Mouse (Mus musculus): ENCODE results near the gene Fxyd7. TPM values are rescaled to one million over a fixed set of nuclear protein-coding genes. Genes with fewer than 3 reads are reported as not detected.

Gene Fxyd7
- polyA plus RNA-seq, 1 experiment from 2014 or later: 1.1 TPM

- Histone ChIP-seq H3K36me3 (ENCODE audit: control insufficient read depth, insufficient read depth) (no peaks in the 10 kb centered on the region), H3K4me1 (ENCODE audit: control insufficient read depth, insufficient read depth, low read length) (peaks cover 11% of the 10 kb centered on the region), H3K27ac (ENCODE audit: low read length) (no peak overlapping the region), H3K9ac (ENCODE audit: low read length) (no peak overlapping the region), H3K9me3 (replicated peaks; ENCODE audit: control insufficient read depth, low read length) (no peaks in the 10 kb centered on the region), H3K4me3 (ENCODE audit: low read length) (no peak overlapping the region), H3K27me3 (ENCODE audit: control insufficient read depth, insufficient read depth, low read length) (peaks cover 9% of the 10 kb centered on the region), H3K4me2 (ENCODE audit: low read depth, low read length) (no peak overlapping the region)
- no peak for ATAC-seq (replicated peaks; ENCODE audit: extremely low read depth, insufficient read depth, low FRiP score)
- 62% methylated on average over 2 of the region's 2 CpGs for WGBS
Measured at GRCm38 (mm10) chr7:31037675-31038074, 13.6 kb downstream of the Fxyd7 start.

DNA sequence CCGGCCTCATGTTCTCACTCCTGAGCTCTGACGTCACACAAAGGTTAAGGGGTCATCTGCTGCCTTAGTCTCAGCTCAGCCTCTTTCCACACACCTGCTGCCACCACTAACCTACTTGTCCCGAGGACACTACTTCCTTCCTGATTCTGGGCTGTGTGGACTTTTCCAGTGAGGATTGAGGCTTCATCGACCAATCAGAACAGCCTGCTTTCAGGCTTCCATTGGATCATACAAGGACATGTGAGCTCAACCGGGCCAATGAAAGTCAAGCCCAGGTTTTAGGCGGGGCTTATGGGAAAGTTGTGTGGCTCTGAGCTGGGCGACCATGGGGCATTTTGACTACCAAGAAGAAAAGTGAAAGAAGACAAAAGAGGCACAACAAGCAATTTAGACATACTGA is 14.3 kb downstream of the Fxyd7 start:
- peaks cover 5% of the 10 kb centered on the region for H3K4me1 ChIP-seq (ENCODE audit: control insufficient read depth, insufficient read depth, low read length)
- H3K4me3 ChIP-seq (ENCODE audit: low read length): no peak overlapping the region
- H3K9ac ChIP-seq (ENCODE audit: low read length): no peak overlapping the region
- 75% methylated on average over 7 of the region's 7 CpGs for WGBS
- no peak for ATAC-seq (replicated peaks; ENCODE audit: extremely low read depth, insufficient read depth, low FRiP score)
- peaks cover 6% of the 10 kb centered on the region; the same call in 1 of the 2 replicates for H3K27me3 ChIP-seq (ENCODE audit: control insufficient read depth, insufficient read depth, low read length)
- H3K9me3 ChIP-seq (replicated peaks; ENCODE audit: control insufficient read depth, low read length): no peaks in the 10 kb centered on the region
- no peaks in the 10 kb centered on the region for H3K36me3 ChIP-seq (ENCODE audit: control insufficient read depth, insufficient read depth)
- no peak overlapping the region for H3K4me2 ChIP-seq (ENCODE audit: low read depth, low read length)
- no peak overlapping the region for H3K27ac ChIP-seq (ENCODE audit: low read length)

GRCm38 (mm10) chr7:31035291-31035690 is 16.0 kb downstream of the Fxyd7 start:
- Histone ChIP-seq H3K4me3 (ENCODE audit: low read length) (no peak overlapping the region), H3K27me3 (ENCODE audit: control insufficient read depth, insufficient read depth, low read length) (no peaks in the 10 kb centered on the region), H3K9ac (ENCODE audit: low read length) (no peak overlapping the region), H3K4me1 (ENCODE audit: control insufficient read depth, insufficient read depth, low read length) (no peaks in the 10 kb centered on the region; the same call in 1 of the 2 replicates), H3K9me3 (replicated peaks; ENCODE audit: control insufficient read depth, low read length) (no peaks in the 10 kb centered on the region), H3K4me2 (ENCODE audit: low read depth, low read length) (no peak overlapping the region), H3K36me3 (ENCODE audit: control insufficient read depth, insufficient read depth) (no peaks in the 10 kb centered on the region), H3K27ac (ENCODE audit: low read length) (no peak overlapping the region)
- WGBS: 67% methylated on average over 11 of the region's 11 CpGs
- ATAC-seq (replicated peaks; ENCODE audit: extremely low read depth, insufficient read depth, low FRiP score): no peak

GRCm38 (mm10) chr7:31034789-31035188 is 16.5 kb downstream of the Fxyd7 start:
- H3K9me3 ChIP-seq (replicated peaks; ENCODE audit: control insufficient read depth, low read length): no peaks in the 10 kb centered on the region
- no peak for ATAC-seq (replicated peaks; ENCODE audit: extremely low read depth, insufficient read depth, low FRiP score)
- no peak overlapping the region for H3K4me3 ChIP-seq (ENCODE audit: low read length)
- H3K4me1 ChIP-seq (ENCODE audit: control insufficient read depth, insufficient read depth, low read length): no peaks in the 10 kb centered on the region; the same call in 1 of the 2 replicates
- WGBS: 59% methylated on average over 11 of the region's 11 CpGs
- H3K9ac ChIP-seq (ENCODE audit: low read length): no peak overlapping the region
- no peak overlapping the region for H3K4me2 ChIP-seq (ENCODE audit: low read depth, low read length)
- no peaks in the 10 kb centered on the region for H3K27me3 ChIP-seq (ENCODE audit: control insufficient read depth, insufficient read depth, low read length)
- H3K36me3 ChIP-seq (ENCODE audit: control insufficient read depth, insufficient read depth): no peaks in the 10 kb centered on the region
- no peak overlapping the region for H3K27ac ChIP-seq (ENCODE audit: low read length)

GRCm38 (mm10) chr7:31033409-31034165 is 17.7 kb downstream of the Fxyd7 start:
- Histone ChIP-seq H3K27me3 (ENCODE audit: control insufficient read depth, insufficient read depth, low read length) (no peaks in the 10 kb centered on the region), H3K4me1 (ENCODE audit: control insufficient read depth, insufficient read depth, low read length) (no peaks in the 10 kb centered on the region; the same call in 1 of the 2 replicates), H3K4me3 (ENCODE audit: low read length) (no peak overlapping the region), H3K9me3 (replicated peaks; ENCODE audit: control insufficient read depth, low read length) (no peaks in the 10 kb centered on the region), H3K27ac (ENCODE audit: low read length) (peak overlapping the region; percentile 36; the same call in 1 of the 2 replicates), H3K4me2 (ENCODE audit: low read depth, low read length) (no peak overlapping the region), H3K36me3 (ENCODE audit: control insufficient read depth, insufficient read depth) (no peaks in the 10 kb centered on the region), H3K9ac (ENCODE audit: low read length) (no peak overlapping the region)
- peak; percentile 38 for ATAC-seq (replicated peaks; ENCODE audit: extremely low read depth, insufficient read depth, low FRiP score)
- WGBS: 54% methylated on average over 9 of the region's 9 CpGs

- no peaks in the 10 kb centered on the region for H3K9me3 ChIP-seq (replicated peaks; ENCODE audit: control insufficient read depth, low read length)
- no peaks in the 10 kb centered on the region for H3K36me3 ChIP-seq (ENCODE audit: control insufficient read depth, insufficient read depth)
- no peak overlapping the region for H3K4me2 ChIP-seq (ENCODE audit: low read depth, low read length)
- H3K4me1 ChIP-seq (ENCODE audit: control insufficient read depth, insufficient read depth, low read length): no peaks in the 10 kb centered on the region; the same call in 1 of the 2 replicates
- no peak overlapping the region for H3K27ac ChIP-seq (ENCODE audit: low read length)
- no peak overlapping the region for H3K9ac ChIP-seq (ENCODE audit: low read length)
- 75% methylated on average over 7 of the region's 7 CpGs for WGBS
- no peak for ATAC-seq (replicated peaks; ENCODE audit: extremely low read depth, insufficient read depth, low FRiP score)
- no peak overlapping the region for H3K4me3 ChIP-seq (ENCODE audit: low read length)
- H3K27me3 ChIP-seq (ENCODE audit: control insufficient read depth, insufficient read depth, low read length): no peaks in the 10 kb centered on the region
Measured at GRCm38 (mm10) chr7:31031731-31032130, 19.5 kb downstream of the Fxyd7 start.

DNA sequence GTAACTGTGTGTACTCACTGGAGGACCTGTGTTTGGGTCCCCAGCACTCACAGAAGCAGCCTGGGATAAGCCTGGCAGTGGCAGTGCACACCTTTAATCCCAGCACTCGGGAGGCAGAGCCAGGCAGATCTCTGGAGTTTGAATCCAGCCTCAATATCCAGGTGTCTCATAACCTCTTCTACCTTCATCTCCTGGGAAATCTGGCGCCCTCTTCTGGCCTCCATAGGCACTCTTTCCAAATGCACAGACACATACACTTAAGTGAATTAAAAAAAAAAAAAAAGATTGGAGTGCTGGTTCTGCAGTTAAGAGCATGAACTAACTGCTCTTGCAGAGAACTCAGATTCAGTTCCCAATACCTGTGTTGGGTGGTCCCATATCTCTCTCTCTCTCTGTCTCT is 20.6 kb downstream of the Fxyd7 start:
- no peak for ATAC-seq (replicated peaks; ENCODE audit: extremely low read depth, insufficient read depth, low FRiP score)
- no peaks in the 10 kb centered on the region for H3K27me3 ChIP-seq (ENCODE audit: control insufficient read depth, insufficient read depth, low read length)
- WGBS: 63% methylated on average over 2 of the region's 2 CpGs
- H3K9ac ChIP-seq (ENCODE audit: low read length): no peak overlapping the region
- no peak overlapping the region for H3K27ac ChIP-seq (ENCODE audit: low read length)
- no peak overlapping the region for H3K4me2 ChIP-seq (ENCODE audit: low read depth, low read length)
- no peaks in the 10 kb centered on the region for H3K36me3 ChIP-seq (ENCODE audit: control insufficient read depth, insufficient read depth)
- no peak overlapping the region for H3K4me3 ChIP-seq (ENCODE audit: low read length)
- H3K9me3 ChIP-seq (replicated peaks; ENCODE audit: control insufficient read depth, low read length): no peaks in the 10 kb centered on the region
- H3K4me1 ChIP-seq (ENCODE audit: control insufficient read depth, insufficient read depth, low read length): no peaks in the 10 kb centered on the region; the same call in 1 of the 2 replicates

DNA sequence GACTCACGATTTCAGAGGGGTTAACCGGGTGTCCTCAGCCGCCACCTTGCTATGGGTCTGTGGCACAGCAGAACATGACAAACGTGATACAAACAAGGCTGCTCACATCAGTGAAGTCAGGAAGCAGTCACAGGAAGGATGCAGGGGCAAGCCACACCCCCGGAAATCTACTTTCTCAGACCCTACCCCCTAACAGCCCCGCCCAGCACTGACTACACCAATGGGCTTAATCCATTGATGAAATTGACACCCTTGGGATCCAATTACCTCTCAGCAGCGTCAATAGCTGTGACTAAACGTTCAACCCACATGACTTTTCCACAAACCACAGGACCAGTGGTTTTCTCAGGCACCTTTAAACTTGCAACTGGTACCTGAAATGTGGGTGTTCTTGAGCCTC is 22.7 kb downstream of the Fxyd7 start:
- Histone ChIP-seq H3K4me3 (ENCODE audit: low read length) (no peak overlapping the region), H3K27me3 (ENCODE audit: control insufficient read depth, insufficient read depth, low read length) (no peaks in the 10 kb centered on the region), H3K36me3 (ENCODE audit: control insufficient read depth, insufficient read depth) (no peaks in the 10 kb centered on the region), H3K4me2 (ENCODE audit: low read depth, low read length) (no peak overlapping the region), H3K9ac (ENCODE audit: low read length) (no peak overlapping the region), H3K27ac (ENCODE audit: low read length) (no peak overlapping the region), H3K4me1 (ENCODE audit: control insufficient read depth, insufficient read depth, low read length) (no peaks in the 10 kb centered on the region), H3K9me3 (replicated peaks; ENCODE audit: control insufficient read depth, low read length) (no peaks in the 10 kb centered on the region)
- ATAC-seq (replicated peaks; ENCODE audit: extremely low read depth, insufficient read depth, low FRiP score): no peak
- WGBS: 66% methylated on average over 8 of the region's 8 CpGs

DNA sequence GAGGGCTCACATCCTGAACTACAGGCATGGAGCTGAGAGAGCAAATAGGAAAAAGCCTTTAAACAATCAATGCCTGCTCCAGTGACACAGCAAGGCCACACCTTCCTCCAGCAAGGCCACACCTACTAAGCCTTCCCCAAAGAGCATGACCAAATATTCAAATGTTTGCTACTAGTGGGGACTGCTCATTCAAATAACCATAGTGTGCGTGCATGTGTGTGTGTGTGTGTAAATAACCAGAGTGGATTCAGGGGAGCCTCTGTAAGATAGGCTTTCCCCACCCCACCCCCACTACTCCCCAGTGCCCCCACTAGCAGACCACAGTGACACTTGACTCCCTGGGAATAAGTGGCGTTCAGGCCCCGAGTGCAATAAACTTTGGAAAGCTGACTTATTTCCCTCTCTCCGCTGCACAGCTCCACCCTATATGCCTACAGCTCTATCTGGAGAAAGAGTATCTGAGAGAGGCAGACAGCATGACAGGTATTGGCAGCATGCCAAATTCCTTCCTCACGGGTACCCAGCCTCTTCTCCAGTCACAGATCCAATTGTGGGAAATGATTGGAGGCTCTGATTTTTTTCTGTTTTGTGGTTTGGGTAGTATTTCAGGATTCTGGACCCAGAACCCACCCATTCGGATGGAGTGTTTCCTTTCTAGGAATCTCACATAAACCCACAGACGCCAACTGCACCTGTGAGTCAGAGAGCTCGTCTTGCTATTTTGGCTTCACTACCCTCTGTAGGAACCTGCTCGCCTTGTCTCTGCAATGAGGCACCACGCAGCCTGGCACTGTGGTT is 34.0 kb downstream of the Fxyd7 start:
- Histone ChIP-seq H3K27ac (ENCODE audit: low read length) (peak overlapping the region; percentile 36), H3K4me3 (ENCODE audit: low read length) (no peak overlapping the region), H3K27me3 (ENCODE audit: control insufficient read depth, insufficient read depth, low read length) (no peaks in the 10 kb centered on the region), H3K4me2 (ENCODE audit: low read depth, low read length) (peak overlapping the region; percentile 35), H3K9me3 (replicated peaks; ENCODE audit: control insufficient read depth, low read length) (no peaks in the 10 kb centered on the region), H3K9ac (ENCODE audit: low read length) (no peak overlapping the region), H3K36me3 (ENCODE audit: control insufficient read depth, insufficient read depth) (no peaks in the 10 kb centered on the region), H3K4me1 (ENCODE audit: control insufficient read depth, insufficient read depth, low read length) (peaks cover 14% of the 10 kb centered on the region)
- 24% methylated on average over 10 of the region's 10 CpGs for WGBS
- peak; percentile 88 for ATAC-seq (replicated peaks; ENCODE audit: extremely low read depth, insufficient read depth, low FRiP score)

All from heart, embryonic 16.5 days (tissue).